Mouse (Mus musculus) layer of hippocampus, postnatal 10 days (tissue): ENCODE results near the gene Zfp3. TPM values are rescaled to one million over a fixed set of nuclear protein-coding genes. Genes with fewer than 3 reads are reported as not detected.
A peak's percentile ranks its signal among the peaks of the same experiment; 100 is the strongest.
"Not testable (repeated sequence)": the region's sequence is repeated elsewhere in the genome, so short reads cannot be mapped to it uniquely, and the experiment has no call there.

ENCODE experiments used
- DNase-seq, 2 experiments: peaks; one replicate each; pipeline ENCODE4 v3.0.0; 2021; ENCODE audit warnings: low spot score in 2 of 2
- total RNA-seq, 2 experiments: library from RNA; stranded (reverse); gene quantifications; 2 replicates each; pipeline ENCODE4 v1.2.3; 2021

The Zfp3 gene
- total RNA-seq, 2 experiments from 2014 or later: 16.2 to 17.4 TPM

DNA sequence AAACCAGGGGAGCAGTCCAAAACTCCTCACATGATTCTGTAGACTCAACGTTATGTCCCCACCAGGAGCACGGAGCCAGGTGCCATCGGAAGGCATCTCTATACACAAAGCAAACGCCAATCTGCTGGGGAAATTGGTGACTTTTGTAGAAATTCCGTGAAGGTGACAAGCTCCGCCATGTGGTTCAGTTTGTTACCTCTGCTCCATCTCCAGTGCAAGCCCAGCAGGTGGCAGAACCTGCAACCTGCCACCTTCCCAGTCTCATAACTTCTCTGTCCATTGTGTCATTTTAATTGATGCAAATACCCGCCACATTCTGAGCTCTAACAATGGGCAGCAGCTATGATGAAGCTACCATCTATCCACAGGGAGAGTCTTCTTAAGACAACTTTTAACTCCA, 9.1 kb upstream of the Zfp3 start:
- no peak for DNase-seq

DNA sequence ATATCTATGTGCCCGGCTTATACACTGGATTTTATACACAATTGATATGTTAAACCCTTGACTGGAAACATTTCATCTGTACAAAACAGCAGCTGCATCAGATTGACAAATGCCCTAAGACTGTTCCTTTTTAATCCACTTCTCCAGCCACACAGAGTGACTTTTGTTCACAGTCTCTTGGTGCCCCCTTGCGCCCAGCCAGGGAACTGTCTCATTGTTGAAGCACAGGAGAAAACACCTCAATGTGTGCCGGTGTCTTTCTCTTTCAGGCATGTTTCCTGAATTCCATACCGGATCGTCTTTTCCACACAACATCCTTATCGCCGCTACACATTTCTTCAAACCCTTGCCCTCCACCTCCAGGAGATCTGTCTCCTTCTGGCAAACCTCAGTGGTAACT, 8.4 kb upstream of the Zfp3 start:
- peak; percentile 91 to 93 for DNase-seq

GRCm38 (mm10) chr11:70760446-70760845, 3.6 kb upstream of the Zfp3 start:
- DNase-seq: not testable (repeated sequence)

GRCm38 (mm10) chr11:70762641-70763040, 1.4 kb upstream of the Zfp3 start:
- DNase-seq: no peak

GRCm38 (mm10) chr11:70763582-70763935, 450 bp upstream of the Zfp3 start:
- DNase-seq: no peak

- DNase-seq: no peak
Measured at GRCm38 (mm10) chr11:70765776-70766445, 1.9 kb downstream of the Zfp3 start.

- no peak for DNase-seq
Measured at GRCm38 (mm10) chr11:70770804-70771203, 6.8 kb downstream of the Zfp3 start.

DNA sequence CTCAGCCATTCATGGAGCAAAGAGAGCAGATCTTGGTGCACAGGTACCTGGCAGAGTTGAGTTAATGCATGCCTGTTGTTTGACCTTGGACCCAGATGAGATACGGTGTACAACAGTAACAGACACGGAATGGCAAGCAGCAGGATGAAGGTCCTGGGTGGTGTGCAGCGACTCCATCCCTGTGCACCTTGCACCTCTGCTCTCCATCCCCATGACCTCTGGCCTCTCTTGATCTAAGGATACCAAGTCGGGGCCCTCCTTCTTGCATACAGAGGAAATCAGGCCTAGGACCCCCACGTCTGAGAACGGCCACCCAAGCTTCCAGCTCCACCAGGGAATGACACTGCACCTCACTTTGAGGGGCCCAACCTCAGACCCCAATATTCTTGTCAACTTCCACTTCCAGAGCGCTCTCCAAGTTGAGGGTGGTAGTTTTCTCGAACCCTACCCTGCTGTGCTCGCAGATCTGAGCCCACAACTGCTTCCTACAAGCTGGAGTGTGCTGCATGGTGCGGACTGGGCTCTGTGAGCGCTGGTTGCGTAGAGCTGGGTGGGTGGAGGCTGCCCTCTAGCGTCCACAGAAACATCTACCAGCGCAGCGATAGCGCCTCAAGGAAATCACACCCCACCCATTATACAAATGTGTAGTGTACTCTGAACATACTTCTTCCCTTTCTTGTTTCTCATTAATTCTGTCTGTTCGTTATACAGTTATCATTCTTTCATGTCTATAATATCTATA, 13.0 kb downstream of the Zfp3 start:
- DNase-seq: peak; percentile 65 to 83

GRCm38 (mm10) chr11:70777634-70778033, 13.6 kb downstream of the Zfp3 start:
- no peak for DNase-seq

DNA sequence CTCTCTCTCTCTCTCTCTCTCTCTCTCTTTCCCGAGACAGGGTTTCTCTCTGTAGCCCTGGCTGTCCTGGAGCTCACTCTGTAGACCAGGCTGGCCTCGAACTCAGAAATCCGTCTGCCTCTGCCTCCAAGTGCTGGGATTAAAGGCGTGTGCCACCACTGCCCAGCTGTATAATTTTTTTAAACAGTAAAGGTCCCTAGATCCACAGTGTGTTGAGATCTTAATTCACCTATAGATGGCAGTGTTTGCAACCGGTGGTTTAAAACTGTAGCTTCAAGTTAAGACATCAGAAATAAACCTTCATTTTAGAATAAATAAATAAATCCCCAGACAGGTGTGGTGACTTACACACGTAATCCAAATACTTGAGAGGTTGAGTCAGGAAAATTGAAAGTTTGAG, 14.0 kb downstream of the Zfp3 start:
- not testable (repeated sequence) for DNase-seq

- no peak for DNase-seq
Measured at GRCm38 (mm10) chr11:70785908-70786307, 21.9 kb downstream of the Zfp3 start.

DNA sequence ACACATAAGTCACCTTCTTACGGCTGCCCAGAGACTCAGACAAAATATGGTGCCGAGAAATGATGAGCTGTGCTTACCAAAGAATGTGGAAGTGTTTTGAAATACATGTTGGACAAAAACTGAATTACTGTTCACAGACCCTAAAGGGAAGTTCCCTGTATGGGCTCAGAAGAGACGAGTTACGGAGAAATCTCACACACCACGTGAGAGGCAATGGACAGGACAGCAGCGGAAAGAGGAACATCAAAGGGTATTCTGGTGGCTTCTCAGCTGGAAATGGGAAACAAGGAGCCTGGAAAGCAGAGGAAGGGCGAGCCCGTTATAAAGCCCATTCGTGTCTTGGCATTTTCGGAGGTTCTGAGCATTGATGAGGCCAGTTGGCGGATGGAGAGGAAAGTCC, 23.0 kb downstream of the Zfp3 start:
- DNase-seq: no peak

- DNase-seq: no peak
Measured at GRCm38 (mm10) chr11:70788972-70789655, 25.1 kb downstream of the Zfp3 start.

DNA sequence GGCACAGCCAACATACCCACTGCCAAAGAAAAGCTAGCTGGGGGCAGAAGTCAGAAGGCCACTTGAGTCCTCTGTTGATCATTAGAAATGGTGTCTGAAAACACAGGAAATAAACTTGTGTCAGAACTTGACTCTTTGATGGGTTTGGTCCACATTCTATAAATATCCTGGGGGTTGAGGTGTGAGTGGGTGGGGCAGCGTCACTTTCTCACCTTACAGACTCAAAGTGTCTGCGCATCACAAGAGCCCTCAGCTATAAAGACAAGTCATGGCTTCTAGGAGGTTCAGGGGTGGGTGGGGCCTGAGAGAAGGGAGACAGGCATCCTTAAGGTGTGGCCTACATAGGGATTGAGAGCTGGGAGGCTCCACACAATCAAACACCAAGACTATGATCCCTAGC, 26.4 kb downstream of the Zfp3 start:
- DNase-seq: no peak

DNA sequence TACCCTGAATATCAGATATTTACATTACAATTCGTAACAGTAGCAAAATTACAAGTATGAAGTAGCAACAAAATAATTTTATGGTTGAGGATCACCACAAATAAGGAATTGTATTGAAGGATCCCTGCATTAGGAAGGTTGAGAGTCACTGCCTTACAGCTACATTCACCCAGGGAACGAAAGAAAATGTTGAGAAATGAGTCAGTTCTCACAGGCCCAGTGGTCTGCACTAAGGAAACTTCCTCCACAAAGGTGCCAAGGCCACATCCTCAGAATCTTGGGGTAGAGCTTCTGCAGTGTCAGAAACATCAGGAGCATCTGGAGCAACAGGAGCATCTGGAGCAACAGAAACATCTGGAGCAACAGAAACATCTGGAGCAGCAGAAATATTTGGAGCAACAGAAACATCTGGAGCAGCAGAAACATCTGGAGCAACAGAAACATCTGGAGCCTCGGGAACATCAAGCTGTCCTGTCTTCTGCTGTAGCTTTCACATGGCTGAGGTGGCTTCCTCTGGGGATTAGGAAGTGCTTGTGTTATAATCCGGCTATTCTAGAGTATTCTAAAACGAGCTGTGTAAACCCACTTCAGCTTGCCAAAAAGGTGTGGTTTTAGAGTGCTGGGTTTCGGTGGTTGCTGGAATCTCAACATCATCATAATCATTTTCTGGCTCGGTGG, 27.0 kb downstream of the Zfp3 start:
- no peak for DNase-seq

DNA sequence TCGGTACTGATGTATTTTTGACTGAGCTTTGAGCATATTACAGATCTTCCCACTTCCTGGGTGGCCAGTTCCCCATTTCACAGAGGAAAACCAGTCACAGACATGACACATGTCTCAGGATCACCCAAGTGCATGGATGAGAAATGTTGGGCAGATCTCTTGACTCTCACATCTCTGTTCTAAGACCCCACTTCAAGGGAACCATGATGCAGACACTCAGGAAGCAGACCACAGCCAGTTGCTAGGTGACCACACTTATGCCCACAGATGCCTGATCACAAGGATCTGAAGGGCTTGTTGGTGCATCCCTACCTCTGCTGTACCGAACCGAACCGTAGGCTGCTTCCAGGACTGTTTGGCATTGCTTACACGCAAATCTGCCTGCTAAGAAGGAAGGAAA, 27.7 kb downstream of the Zfp3 start:
- no peak for DNase-seq

DNA sequence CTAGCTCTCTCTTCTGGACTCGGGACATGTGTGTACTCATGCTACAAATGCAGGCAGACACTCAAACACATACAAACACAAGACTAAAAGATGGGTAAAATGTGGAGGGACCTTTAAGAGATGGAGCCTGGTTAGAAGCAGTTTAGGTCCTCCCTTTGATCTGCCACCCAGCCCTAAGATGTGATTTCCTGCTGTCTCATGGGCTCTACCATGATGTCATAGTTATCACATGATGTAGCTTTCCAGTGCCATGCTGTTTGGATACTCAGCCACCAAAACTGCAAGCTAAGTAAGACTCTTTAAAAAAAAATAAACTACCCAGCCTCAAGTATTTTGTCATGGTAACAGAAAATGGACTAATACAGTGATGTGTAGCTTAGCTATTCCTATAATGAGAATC, 28.4 kb downstream of the Zfp3 start:
- no peak for DNase-seq

DNA sequence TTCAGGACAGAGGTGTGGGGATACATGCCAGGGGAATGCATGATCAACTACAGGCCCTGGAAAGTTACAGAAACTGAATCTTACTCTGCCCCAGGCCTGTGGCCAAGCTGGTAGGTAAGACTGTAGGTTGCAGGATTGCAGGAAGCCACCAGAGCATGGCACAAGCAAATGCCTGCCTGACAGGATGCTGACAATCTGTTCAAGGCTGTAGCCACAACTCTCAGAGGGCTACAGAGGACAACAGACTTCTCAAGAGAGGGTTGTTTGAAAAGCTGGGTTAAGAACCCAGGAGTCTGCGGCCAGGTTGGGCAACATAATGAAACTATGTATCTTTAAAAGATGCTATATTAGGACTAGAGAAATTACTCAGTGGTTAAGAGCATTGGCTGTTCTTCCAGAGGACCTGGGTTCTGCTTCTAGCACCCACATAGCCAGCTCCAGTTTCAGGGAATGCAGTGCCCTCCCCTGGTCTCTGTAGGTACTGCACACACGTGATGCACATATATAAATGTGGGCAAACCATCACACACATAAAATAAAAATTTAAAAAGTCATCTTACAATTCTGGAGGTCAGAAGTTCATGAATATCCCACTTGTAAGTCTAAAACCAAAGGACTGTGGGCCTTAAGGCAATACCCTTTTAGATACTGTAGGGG, 38.3 kb downstream of the Zfp3 start:
- DNase-seq: no peak

GRCm38 (mm10) chr11:70802865-70803261, 38.9 kb downstream of the Zfp3 start:
- DNase-seq: no peak

- no peak for DNase-seq
Measured at GRCm38 (mm10) chr11:70803711-70804200, 39.7 kb downstream of the Zfp3 start.

GRCm38 (mm10) chr11:70804395-70804794, 40.4 kb downstream of the Zfp3 start:
- DNase-seq: no peak
